ENCODE assay signal across 8 mouse cellular contexts in the genomic region with DNA sequence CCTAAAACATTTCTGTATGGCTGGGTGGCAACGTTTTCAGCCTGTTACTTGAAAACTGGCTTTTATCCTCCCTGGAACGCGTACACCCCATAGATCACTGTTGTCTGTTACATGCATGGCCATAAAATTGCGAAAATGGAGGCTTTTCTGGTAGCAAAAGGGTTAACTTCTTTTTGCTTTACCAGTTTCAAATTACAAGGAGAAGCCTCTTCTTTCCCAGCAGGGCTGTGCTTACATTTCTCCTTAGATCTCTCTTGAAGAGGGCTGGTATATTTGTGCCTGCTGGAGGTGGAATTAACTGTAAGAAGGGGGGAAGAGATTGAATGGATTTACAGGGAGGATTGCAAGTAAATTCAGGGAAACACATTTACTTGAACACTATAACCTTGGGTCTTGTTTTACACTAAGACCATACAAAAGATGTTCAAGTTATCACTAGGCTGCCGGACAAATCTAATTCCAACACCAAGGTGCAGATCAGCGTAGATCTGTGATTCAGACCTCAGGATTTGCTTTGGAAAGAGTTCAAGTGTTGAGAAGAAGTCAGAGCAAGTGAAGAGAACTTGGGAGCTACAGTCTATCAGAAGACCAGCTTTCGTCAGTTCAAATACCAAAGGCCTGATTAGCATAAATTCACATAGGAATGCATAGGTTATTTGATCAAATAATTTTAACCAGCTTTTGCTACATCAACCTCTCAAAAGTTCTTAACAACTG. TPM values are rescaled to one million over a fixed set of nuclear protein-coding genes. Genes with fewer than 3 reads are reported as not detected.
DNase-seq lines count a peak whose midpoint lies in the region; ATAC-seq and TF ChIP-seq lines count a peak whose summit lies in the region.

A gene (plus strand): TSS at position 236 of the 717 bp plus-strand sequence.

- peak within 1 kb of the TSS; percentile 65 for H3K4me3 ChIP-seq in heart, embryonic 10.5 days
- H3K4me3 ChIP-seq in hindbrain, embryonic 11.5 days (ENCODE audit: low read depth, low read length) = 0 out of 2 replicates have a peak within 1 kb of the TSS, but pooled peaks have one; percentile 6

- H3K27me3 ChIP-seq in heart, embryonic 10.5 days (ENCODE audit: insufficient read depth, poor library complexity, severe bottlenecking) = no peaks in the 10 kb centered on the region
- no peaks in the 10 kb centered on the region for H3K27me3 ChIP-seq in hindbrain, embryonic 11.5 days (ENCODE audit: control insufficient read depth, insufficient read depth, low read length)

- no peak for DNase-seq in heart, embryonic 10.5 days (ENCODE audit: low spot score)
- no peak for DNase-seq in heart, adult 11 months
- peak; percentile 55 for DNase-seq in brain, embryonic 14.5 days (ENCODE audit: low read depth)
- DNase-seq in hindbrain, embryonic 11.5 days (ENCODE audit: low spot score) = peak; percentile 19
- peak; percentile 37 for DNase-seq in lung, postnatal 10 days
- DNase-seq in spleen, postnatal 4 days (ENCODE audit: low spot score in 2 of 2) = no peak
- no peak for DNase-seq in right cerebral cortex, adult 18-20 months
- no peak for DNase-seq in MN1 (ENCODE audit: low spot score)

- H3K9me3 ChIP-seq in heart, embryonic 10.5 days = no peaks in the 10 kb centered on the region
- H3K9me3 ChIP-seq in hindbrain, embryonic 11.5 days (ENCODE audit: control insufficient read depth, low read length) = no peaks in the 10 kb centered on the region

- no peak for ATAC-seq in hindbrain, embryonic 11.5 days (ENCODE audit: low FRiP score)

- H3K9ac ChIP-seq in hindbrain, embryonic 11.5 days (ENCODE audit: low read depth, low read length) = no peak within 1 kb of the TSS

- no peak for TF ChIP-seq CTCF in brain, embryonic 14.5 days (IDR thresholded peaks at IDR 0.05; ENCODE audit: borderline replicate concordance, extremely low read depth, insufficient read depth, insufficient read length)

- 0 out of 2 replicates have a peak, but pooled peaks cover 6% of the 10 kb centered on the region for H3K4me1 ChIP-seq in heart, embryonic 10.5 days
- no peaks in the 10 kb centered on the region for H3K4me1 ChIP-seq in hindbrain, embryonic 11.5 days (replicated peaks; ENCODE audit: control insufficient read depth, insufficient read depth, low read length)

- WGBS in heart, embryonic 10.5 days = 21% methylated on average over 7 of the region's 7 CpGs
- WGBS in hindbrain, embryonic 11.5 days = 34% methylated on average over 7 of the region's 7 CpGs

- no peak within 1 kb of the TSS; the same call in 1 of the 2 replicates for H3K4me2 ChIP-seq in hindbrain, embryonic 11.5 days (replicated peaks; ENCODE audit: low read depth, low read length)

- TF ChIP-seq POLR2A in brain, embryonic 14.5 days (IDR thresholded peaks at IDR 0.05; ENCODE audit: borderline replicate concordance, extremely low read depth, insufficient read depth, insufficient read length, poor library complexity, severe bottlenecking) = no peak

- peak within 1 kb of the TSS; percentile 88 for H3K27ac ChIP-seq in heart, embryonic 10.5 days
- H3K27ac ChIP-seq in hindbrain, embryonic 11.5 days (ENCODE audit: low read depth, low read length) = no peak within 1 kb of the TSS

- no peaks in the 10 kb centered on the region for H3K36me3 ChIP-seq in heart, embryonic 10.5 days
- H3K36me3 ChIP-seq in hindbrain, embryonic 11.5 days (ENCODE audit: control insufficient read depth, insufficient read depth, low read length) = no peaks in the 10 kb centered on the region

RNA-seq across cellular contexts. Expression of the gene that starts here (rescaled TPM):
- polyA plus RNA-seq in heart, embryonic 10.5 days (2016; fragmentation: Nextera tagmentation; extraction: Ambion mirVana) = 13.7 and 17.6 TPM in 2 replicates
- polyA plus RNA-seq in brain, embryonic 14.5 days (2012; rRNA removed) = 2.2 and 3.6 TPM in 2 replicates
- polyA plus RNA-seq in hindbrain, embryonic 11.5 days (2014; fragmentation: Nextera tagmentation; extraction: Ambion mirVana) = 4.8 and 5.1 TPM in 2 replicates

Comparison
In these comparisons a context has a peak if more than half of its experiments do, and no peak if none do; other contexts are left out.
1. DNase-seq: peak in brain, embryonic 14.5 days (single experiment), hindbrain, embryonic 11.5 days (single experiment) and lung, postnatal 10 days (single experiment); none in heart, embryonic 10.5 days (single experiment), heart, adult 11 months (single experiment), spleen, postnatal 4 days (0 of 2), right cerebral cortex, adult 18-20 months (single experiment) and MN1 (single experiment).